Mouse (Mus musculus) cerebellum, postnatal 4 days (tissue): ENCODE results near the gene Prnd.

Experiments used
- DNase-seq, 2 experiments: peaks; one replicate each; pipeline ENCODE4 v3.0.0; 2022; ENCODE audit warnings: low spot score in 2 of 2, mixed read lengths in 1 of 2

Gene Prnd

DNA sequence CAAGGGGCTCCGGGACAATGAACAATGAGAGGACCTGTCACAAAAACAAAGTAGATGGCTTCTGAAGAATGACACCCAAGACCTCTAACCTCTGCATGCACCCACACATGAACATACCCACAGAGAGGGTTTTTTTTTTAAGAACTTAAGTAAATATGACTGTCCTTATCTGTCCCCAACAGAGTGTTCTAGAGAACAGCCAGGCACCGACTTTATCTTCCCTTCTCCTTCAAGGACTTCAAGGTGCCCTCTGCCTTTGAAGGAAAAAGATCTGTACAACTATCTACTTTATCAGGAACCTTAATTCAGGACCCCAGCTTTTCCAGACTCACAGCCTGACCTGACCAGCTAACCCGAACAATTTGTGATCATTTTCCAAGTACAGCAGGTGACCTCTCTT is 10.2 kb upstream of the Prnd start:
- no peak for DNase-seq

DNA sequence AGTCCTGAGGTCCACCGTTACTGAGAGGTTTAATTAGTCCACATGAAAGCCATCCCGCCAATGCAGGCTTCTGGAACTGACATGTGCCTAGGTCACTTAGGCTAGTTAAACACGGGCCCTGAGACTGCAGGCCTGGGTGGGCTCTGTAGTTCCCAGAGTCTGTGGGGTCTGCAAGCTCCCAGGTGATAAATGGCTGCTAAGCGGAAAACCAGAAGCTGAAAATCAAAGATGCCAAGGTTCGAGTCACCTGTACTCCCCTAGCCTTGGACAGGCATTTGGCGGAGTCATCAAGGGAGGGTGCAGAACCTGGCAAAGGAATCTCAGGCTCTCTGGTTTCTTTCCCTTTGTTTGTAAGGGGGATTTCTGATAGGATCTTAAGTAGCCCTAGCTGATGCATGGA is 9.2 kb upstream of the Prnd start:
- peak in 1 of 2 experiments; percentile 13 for DNase-seq

DNA sequence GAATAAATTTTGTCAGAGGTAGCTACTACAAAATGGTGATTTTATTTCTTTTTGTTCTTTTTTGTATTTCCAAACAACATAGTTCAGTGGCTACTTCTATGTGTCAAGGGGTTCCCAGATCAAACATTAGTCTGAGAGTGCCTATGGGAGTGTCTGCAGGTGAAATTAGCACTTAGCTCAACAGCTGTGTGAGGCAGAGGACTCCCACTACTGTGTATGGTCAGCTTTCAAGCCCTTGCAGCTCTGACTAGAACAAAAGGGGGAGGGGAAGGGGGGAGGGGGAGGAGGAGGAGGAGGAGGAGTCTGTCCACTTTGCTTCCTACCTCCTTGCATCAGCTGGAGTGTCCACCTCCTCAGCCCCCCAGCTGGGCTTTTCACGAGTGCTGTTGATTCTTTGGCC is 6.3 kb upstream of the Prnd start:
- DNase-seq = no peak

DNA sequence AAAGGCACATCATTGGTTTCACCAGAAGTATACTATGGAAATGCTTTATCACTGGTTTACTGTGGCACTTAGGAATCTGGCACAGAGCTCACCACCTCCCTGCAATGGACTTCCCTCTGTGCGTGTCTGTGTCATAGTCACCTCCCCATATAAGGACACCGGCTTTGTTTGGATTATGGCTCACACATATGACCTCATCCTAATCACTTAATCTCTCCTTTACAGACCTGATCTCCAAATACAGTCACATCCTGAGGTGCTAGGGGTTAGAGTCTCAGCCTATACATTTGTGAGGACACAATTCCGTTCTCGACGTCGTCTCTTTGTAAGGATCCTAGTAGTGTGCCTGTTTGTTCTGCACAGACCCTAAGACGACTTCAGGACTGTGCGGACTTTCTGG is 5.4 kb upstream of the Prnd start:
- DNase-seq = peak in 1 of 2 experiments; percentile 4

DNA sequence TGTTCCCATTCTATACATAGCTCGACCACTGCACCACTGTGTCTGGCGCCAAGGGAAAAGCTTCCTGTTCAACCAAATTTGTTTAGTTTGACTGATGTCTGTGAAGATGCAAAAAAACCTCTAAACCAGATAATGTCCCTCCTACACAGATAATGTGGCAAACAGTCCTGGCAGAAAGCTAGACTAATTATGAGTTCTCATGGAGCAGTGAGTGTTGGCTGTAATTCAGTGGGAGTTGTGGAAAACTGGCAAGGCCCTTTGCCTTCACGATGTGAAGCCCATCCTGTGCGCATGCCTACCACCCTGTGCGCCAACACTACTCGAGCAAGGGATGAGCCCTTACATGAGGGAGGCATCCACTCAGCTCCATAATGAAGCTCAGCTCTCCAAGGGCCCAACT is 4.9 kb upstream of the Prnd start:
- DNase-seq = peak in 1 of 2 experiments; percentile 14

DNA sequence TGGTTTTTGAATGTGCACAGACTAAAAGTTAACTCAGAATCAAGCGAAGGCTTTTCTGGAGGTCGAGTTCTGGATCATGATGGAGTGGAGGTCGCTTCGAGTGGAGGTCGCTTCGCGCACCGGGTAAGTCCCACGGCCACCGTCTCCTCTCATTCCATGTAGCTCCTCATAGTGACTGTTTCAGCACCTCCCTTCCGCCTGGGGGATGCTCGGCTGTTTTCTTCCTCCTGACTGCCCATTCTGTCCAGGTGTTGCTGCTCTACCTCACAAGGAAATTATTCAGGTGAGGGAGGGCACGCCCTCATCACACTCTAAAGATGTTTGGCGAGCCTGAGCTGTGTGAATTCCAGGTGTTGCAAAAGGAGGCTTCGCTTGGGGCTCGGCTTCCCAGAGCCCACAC is 4.3 kb upstream of the Prnd start:
- peak in 1 of 2 experiments; percentile 12 for DNase-seq

DNA sequence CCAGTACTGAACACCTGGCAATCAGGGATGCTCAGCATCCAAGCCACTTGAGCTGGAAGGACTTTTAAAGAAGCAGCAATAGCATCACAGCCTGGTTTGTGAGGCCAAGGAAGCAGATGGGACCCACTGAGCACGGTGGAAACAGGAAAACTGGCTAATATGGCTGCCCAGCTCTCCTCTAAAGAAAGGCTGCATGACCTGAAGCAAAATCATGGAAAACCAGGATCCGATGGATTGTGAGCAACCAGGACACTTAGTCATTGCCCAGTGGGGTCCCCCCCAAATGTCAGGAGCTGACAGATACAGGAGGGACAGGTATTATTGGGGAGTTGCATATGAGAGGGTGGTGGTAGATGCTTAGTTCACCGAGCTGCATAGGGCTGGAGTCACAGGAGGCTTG is 2.5 kb upstream of the Prnd start:
- DNase-seq = no peak

DNA sequence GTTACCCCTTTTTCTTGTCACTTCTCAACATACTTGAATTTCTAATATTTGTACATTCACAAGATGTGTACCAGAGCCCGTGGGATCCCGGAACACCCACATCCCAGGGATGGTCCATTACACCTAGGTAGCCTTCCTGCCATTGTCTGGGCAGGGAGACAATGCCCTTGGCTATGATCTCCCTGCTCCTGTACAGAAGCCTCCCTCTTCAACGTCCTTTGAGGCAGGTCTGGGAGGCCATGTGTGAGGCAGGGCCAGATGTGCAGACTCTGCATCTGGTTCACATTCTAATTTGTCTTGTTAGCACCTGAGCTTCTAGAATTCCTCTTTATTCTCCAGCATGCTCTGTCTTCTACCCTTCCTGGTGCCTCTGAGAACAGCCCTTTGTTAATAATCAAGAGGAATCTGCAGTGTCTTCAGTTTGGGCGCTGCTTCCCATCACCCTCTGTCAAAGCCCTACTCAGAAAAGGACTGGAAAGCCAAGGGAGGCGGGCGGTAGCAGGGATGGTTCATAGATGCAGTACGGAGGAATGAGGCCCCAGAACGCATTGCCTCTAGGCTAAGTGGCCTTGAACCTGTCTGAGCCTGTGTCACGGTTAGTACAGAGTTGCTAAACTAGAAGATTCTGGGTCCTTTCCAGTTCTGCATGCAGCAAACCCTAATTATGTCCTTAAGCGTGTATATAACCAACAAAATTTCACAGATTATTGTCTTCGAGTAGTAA is 1.6 kb upstream of the Prnd start:
- DNase-seq = peak in 1 of 2 experiments; percentile 13

DNA sequence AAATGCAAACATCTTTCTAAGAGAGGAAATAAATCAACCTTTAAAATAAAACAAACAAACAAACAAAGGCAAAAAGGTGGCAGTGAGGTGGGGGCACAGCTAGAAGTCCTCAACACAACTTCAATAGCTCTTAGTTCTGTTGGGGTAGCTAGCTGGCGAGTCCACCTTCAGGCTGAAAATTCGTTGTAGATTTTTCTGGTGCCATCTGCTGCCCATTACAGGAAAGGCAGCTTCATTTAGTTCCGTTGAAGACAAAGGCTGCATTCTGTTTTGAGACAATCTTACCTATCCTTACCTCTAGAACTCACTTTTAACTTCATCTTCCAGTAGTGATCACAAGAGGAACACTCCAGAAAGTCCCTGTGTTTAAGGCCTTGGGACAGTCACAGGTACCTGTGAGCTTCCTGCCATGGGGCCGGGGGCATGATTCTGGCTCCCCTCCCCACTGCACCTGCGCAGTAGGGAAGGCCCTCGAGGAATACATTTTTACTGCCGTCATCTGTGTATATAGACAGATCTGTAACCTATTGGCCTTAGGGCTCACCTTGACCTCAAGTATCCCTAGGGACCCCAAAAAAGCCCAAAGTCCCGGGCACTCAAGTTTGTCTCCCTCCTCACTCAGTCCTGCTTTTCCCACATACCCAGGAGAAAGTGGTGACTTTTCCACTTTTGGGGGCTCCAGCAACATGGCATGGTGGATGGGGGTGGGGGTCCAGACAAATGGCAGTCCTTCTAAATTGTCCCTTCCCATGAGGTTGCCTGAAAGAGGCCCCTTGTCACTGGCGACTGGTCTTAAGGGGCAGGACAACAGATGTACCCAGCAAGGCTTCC is 679 bp upstream of the Prnd start:
- DNase-seq = peak in 1 of 2 experiments; percentile 72

DNA sequence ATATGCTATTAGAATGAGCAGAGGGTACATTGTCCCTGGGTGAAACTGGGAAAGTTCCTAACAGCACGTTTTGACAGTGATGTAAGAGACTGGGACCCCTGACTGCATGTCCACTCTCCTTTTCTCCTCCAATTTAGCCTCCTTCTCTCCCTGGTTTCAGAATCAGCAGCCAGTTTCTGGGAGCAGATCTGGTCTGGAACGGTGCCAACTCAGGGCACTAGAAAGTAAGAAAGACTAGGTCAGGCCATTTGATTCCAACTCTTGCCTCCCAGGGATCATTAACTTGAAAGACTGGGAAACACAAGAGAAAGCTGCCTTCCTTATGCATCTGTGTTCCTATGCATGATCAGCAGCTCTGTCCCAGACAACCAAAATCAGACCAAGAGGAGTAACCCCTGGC is 1.8 kb downstream of the Prnd start:
- DNase-seq = no peak

DNA sequence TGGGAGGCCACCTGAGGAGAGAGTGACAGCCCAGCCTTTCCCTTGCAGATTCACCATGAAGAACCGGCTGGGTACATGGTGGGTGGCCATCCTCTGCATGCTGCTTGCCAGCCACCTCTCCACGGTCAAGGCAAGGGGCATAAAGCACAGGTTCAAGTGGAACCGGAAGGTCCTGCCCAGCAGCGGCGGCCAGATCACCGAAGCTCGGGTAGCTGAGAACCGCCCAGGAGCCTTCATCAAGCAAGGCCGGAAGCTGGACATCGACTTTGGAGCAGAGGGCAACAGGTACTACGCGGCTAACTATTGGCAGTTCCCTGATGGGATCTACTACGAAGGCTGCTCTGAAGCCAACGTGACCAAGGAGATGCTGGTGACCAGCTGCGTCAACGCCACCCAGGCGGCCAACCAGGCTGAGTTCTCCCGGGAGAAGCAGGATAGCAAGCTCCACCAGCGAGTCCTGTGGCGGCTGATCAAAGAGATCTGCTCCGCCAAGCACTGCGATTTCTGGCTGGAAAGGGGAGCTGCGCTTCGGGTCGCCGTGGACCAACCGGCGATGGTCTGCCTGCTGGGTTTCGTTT is 2.4 kb downstream of the Prnd start:
- DNase-seq = no peak

DNA sequence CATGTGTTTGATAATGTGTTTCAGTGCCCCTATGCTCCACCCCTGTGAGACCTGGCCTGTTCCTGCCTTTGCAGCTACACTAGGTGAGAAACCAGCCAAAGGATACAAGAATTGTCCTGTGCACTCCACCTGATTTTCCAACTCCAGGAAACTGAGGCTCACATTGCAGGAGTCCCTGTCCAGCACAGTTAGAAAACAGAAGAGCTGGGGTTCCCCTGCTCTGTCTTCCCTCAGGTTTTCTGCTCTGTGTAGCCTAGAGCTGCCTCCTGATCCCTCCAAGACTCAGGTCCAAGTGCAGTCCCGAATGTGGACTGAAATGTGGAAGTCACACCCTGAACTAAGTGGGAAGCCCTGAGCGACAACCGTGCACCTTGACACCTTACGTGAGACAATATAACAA is 3.0 kb downstream of the Prnd start:
- DNase-seq = no peak

DNA sequence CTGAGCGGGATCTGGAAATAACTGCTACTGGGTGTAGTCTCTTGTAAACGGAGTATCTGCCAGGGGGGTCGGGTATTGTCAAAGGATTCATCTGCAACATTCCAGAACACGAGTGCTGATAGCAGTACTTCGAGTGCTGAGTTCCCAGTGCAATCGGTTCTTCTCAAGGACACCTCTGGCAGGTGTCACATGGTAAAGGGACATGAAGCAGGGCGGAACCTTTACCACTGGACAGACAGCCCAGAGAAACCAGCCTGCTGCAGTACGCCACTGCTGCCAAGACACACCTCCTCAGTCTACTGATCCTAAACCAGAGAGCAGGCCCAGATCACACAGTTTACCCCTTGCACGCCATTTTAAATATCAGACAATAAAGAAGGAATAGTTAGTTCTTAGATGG is 4.2 kb downstream of the Prnd start:
- DNase-seq = no peak

DNA sequence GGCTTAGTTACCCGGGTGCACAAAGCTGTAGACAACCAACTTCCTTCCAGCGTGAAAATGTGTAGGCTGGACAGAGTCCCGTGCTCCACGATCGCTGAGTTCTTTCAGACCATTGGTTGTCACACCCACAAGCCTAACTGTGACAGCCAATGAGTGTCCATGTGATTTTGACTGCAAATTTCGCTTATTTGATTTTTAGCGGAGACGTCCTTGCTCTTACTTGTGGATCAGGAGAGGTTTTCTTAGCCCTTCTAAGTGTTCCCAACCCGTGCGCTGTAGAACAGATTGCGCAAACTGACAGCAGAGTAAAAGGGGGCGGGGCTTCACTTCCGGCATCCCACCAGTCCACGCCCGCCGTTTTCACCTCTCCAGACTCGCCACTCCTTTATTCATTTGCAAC is 4.6 kb downstream of the Prnd start:
- no peak for DNase-seq

DNA sequence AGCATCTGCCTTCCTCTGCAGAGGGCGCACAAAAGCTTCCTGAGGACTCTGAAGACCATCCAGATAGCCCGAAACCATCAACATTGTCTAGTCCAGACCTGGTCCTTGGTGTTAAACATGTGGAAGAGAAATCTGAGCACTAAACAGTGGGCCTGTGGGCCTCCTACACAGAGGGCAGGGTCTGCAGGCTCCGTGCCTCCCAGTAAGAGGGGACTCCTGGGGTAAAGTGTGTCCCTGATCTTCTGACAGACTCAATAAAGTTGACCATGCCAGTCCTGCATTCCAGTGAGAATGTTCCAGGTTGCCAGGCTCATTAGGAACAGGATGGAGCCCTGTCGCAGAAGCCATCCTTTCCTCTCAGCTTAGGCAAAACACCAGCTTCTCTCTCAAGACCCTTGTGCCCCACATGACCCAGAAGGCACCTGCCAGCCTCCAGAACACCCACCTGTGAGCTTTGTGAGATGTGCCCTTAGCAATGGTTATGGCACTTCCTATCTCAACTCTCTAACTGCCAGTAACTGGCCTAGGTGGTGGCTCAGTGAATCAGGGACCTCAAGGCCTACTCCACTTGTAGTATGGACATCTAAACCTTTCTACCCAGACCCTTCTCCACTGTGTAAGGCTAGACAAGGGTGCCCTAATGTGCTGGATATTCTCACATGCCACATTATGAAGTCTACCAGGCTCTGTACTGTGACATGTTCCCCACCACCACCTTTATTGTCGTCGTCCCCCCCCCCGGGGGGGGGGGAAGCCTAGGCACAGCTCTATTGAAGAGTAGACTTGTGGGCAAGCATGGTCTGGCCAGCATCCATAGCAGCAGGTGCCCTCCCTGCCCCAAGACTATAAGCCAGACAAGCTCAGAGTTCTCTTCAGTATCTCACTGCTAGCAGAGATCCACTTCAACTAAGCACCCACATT is 5.9 kb downstream of the Prnd start:
- no peak for DNase-seq

DNA sequence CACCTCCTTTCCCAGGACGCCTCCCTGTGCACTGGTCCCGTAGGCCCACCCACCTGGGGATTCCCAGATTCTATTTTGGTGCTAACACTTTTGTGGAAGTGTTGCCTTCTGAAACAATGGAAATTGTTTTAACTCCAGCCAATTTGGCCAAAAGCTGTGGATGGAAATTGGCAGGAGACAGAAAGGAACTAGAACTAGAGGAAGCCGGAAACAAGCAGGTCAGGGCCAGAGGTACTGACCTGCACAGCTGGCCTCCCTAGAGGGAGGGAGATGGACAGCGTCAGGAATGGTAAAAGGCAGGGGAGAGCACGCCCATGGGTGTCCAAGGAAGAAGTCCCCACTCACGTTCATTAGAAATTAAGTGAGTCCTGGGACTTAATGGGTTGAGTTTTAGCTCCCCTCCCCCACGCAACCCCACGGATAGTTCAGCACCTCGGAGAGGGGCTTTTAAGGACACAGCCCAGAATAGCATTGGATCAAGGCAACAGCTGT is 7.1 kb downstream of the Prnd start:
- no peak for DNase-seq

DNA sequence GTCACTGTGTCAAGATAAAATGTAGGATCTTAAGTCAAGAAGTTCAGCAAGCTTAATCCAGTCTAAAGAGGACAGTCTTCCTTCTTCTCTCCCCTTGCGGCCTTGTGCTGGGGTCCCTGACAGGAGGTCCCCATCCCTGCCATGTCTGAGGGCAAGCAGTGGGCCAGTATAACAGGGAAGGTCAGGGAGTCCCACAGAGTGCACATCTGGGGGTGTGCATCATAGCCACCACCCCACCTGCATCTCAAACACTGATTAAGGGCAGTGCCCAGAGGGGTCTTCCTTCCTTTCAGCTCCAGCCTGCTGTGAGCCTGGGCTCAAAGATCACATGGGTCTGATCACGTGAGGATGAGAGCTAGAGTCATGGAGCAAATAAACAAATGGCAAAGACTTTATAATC is 11.0 kb downstream of the Prnd start:
- no peak for DNase-seq

DNA sequence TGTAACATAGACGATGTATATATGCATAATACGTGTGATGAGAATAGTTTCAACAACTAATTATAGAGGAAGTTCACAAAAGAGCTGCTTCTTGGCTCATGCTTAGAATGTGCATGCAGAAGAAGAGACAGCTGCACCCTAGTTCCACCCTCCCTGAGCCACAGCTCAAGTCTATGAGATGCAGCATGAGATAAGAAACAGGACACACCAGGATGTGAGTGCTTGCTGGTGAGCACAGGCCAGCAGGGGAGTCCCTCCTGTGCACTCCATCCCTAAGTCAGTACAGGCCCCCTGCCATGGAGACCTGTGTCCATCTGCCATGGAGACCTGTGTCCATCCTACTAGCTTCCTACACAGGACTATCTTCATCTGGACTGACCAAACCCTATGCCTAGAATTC is 19.9 kb downstream of the Prnd start:
- DNase-seq = no peak

DNA sequence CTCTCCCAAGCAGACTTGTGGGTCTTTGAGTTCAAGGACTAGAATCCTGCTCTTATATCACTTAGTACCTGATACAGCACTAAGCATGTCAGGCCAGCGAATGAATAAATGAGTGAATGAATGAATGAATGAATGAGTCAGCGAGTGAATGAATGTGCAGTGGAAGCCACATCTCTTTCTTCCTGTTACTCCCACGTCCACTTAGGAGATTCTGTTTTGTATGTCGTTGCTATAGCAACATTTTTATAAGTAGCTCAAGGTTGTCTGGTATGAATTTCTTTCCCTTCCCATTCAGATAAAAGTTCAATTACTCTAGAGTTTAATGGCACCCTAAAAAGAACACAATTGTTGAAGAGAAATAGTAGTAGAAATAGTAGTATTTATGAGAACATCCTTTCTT is 20.4 kb downstream of the Prnd start:
- DNase-seq = no peak

DNA sequence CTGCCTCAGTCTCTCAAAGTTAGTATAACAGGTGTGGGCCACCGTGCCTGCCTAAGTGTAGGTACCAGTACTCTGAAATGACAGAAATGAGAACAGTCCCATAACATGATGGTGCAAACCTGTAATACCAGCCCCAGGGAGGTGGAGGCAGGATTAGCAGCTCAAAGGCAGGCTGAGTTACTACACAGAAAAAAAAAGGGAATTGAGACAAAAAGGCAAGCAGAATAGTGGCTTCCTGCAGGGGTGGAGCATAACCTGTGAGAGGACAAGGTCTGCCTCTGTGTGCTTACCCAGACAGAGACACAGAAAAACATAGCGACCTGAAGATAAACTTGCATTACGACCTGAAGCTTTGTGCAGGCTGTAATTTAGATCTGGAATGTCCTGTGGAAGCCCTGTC is 26.0 kb downstream of the Prnd start:
- no peak for DNase-seq

DNA sequence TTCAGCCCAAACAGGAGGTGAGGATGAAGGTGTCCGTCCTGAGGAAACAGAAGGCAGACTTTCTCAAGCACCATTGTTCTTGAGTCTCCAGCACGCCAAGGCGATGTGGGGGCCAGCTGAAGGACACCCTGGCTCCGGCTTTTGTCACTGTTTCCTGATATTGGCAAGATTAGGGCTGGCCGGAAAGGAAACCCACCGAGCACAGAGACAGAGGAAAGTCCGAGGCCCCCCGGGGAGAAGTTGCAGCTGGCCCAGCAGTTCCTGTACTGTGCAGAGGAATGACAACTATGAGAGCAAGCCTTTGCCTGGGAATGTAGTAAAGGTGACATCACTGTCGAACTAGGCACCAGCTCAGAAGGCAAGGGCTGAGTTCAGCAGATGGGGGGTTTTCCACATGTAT is 30.2 kb downstream of the Prnd start:
- DNase-seq = no peak
